Mouse (Mus musculus) spleen, adult 2 months (tissue): ENCODE results near the gene Olfr703.

ENCODE experiments used
- CTCF ChIP-seq: fragments of 200-500 bp; IDR thresholded peaks from 2 replicates; pipeline ENCODE4 v1.5.1; 2011; ENCODE audit warnings: mild to moderate bottlenecking, inconsistent platforms; ENCODE audit not compliant: insufficient read depth, insufficient read length, insufficient replicate concordance; ENCODE audit errors: extremely low read depth
- POLR2A ChIP-seq: fragments of 200-500 bp; IDR thresholded peaks from 2 replicates; pipeline ENCODE4 v1.6.1; 2011; ENCODE audit warnings: low read depth, low read length, inconsistent platforms

DNA sequence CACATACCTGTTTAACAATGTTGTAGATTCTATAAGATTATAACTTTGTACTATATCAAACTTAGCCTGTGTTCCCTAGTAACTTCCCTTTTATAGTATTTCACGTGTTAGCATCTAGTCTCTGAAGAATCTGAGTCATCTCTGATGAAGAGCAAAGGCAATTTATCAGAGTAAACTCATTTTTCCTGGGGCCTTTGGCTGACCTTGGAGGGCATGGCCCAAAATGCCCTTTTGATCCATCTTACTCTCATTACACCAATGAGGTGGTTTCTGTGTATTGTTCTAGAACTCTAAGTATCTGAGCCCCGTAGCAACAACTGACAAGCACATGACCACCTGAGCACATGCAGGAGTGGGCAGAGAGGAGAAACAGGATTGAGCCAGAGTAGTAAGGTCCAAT, 29.3 kb upstream of the Olfr703 start, which contains the start of gene Olfr701:
- no peak for TF ChIP-seq CTCF
- TF ChIP-seq POLR2A, result no peak
